Comparison of ENCODE assay signal across 13 mouse cellular contexts in genomic region chr10:126625466-126625865, GRCm38 (mm10).
DNase-seq lines count a peak whose midpoint lies in the region; ATAC-seq and TF ChIP-seq lines count a peak whose summit lies in the region.
"Had no signal": no experiment of that assay in that cellular context is flagged by ENCODE, and none has a peak within 500 bp of the region (broad histone marks: within the 10 kb centered on the region; RNA-seq: fewer than 3 reads in every experiment).

No protein-coding gene starts in this region.

- in situ Hi-C loops in ES-E14 (cut with MboI; ENCODE audit: low sequenced_read_pairs in 2 of 2, unreplicated experiment in 2 of 2): no loop called here

- no peak overlapping the region for H3K9ac ChIP-seq in kidney, embryonic 15.5 days
- H3K9ac ChIP-seq in ES-E14 (ENCODE audit: insufficient read depth, low read depth, low read length, poor library complexity, severe bottlenecking): no peak overlapping the region
- H3K9ac ChIP-seq: heart, embryonic 13.5 days had no signal

- no peak overlapping the region for H3K4me3 ChIP-seq in kidney, embryonic 15.5 days (replicated peaks)
- no peak overlapping the region for H3K4me3 ChIP-seq in ES-E14 (ENCODE audit: insufficient read depth in 1 of 2, low read depth in 1 of 2, low read length in 2 of 2, poor library complexity in 1 of 2, severe bottlenecking in 1 of 2)
- H3K4me3 ChIP-seq in limb, embryonic 10.5 days: no peak overlapping the region
- H3K4me3 ChIP-seq: heart, embryonic 13.5 days; left cerebral cortex, adult 2 months had no signal

- H3K36me3 ChIP-seq in kidney, embryonic 15.5 days: no peaks in the 10 kb centered on the region
- no peaks in the 10 kb centered on the region for H3K36me3 ChIP-seq in ES-E14 (ENCODE audit: control insufficient read depth, insufficient read depth, low read length, poor library complexity, severe bottlenecking)
- no peaks in the 10 kb centered on the region for H3K36me3 ChIP-seq in limb, embryonic 10.5 days
- H3K36me3 ChIP-seq: heart, embryonic 13.5 days had no signal

- peak; percentile 11 to 63 for DNase-seq in kidney, postnatal 36 days
- DNase-seq in ES-E14 (ENCODE audit: low read depth, low spot score) (peak; percentile 48), adipocyte (ENCODE audit: low spot score) (peak; percentile 3)
- peak; percentile 61 for DNase-seq in limb, embryonic 10.5 days (ENCODE audit: low spot score)
- no peak for DNase-seq in thymus, adult 18-20 months
- DNase-seq: cerebellum, adult 8-10 months; right cerebral cortex, postnatal 14 days had no signal

- H3K9me3 ChIP-seq in kidney, embryonic 15.5 days (replicated peaks): no peaks in the 10 kb centered on the region
- no peaks in the 10 kb centered on the region for H3K9me3 ChIP-seq in ES-E14 (ENCODE audit: control insufficient read depth, insufficient read depth, low read depth, low read length)
- no peaks in the 10 kb centered on the region for H3K9me3 ChIP-seq in limb, embryonic 10.5 days (replicated peaks)
- H3K9me3 ChIP-seq: heart, embryonic 13.5 days had no signal

- 51% methylated on average over 7 of the region's 7 CpGs for WGBS in kidney, embryonic 15.5 days
- 61% methylated on average over 7 of the region's 7 CpGs for WGBS in limb, embryonic 10.5 days

- H3K4me1 ChIP-seq in kidney, embryonic 15.5 days: no peaks in the 10 kb centered on the region
- no peaks in the 10 kb centered on the region for H3K4me1 ChIP-seq in ES-E14 (ENCODE audit: control insufficient read depth in 2 of 2, insufficient read depth in 2 of 2, low read length in 2 of 2, poor library complexity in 1 of 2)
- H3K4me1 ChIP-seq in limb, embryonic 10.5 days: no peaks in the 10 kb centered on the region
- H3K4me1 ChIP-seq: heart, embryonic 13.5 days had no signal

- no peak overlapping the region for H3K4me2 ChIP-seq in kidney, embryonic 15.5 days
- H3K4me2 ChIP-seq: heart, embryonic 13.5 days; midbrain, embryonic 11.5 days had no signal

- H3K27me3 ChIP-seq in kidney, embryonic 15.5 days: no peaks in the 10 kb centered on the region
- H3K27me3 ChIP-seq in limb, embryonic 10.5 days (ENCODE audit: low read depth, poor library complexity, severe bottlenecking): no peaks in the 10 kb centered on the region
- H3K27me3 ChIP-seq: heart, embryonic 13.5 days had no signal

- no peak for ATAC-seq in kidney, embryonic 15.5 days (replicated peaks; ENCODE audit: low FRiP score)
- no peak for ATAC-seq in inflammation-experienced regulatory T-cells, adult 6 months
- ATAC-seq: forebrain, embryonic 14.5 days had no signal

- no peak overlapping the region for H3K27ac ChIP-seq in kidney, embryonic 15.5 days
- no peak overlapping the region for H3K27ac ChIP-seq in ES-E14 (ENCODE audit: insufficient read depth, low read depth, low read length, poor library complexity, severe bottlenecking)
- H3K27ac ChIP-seq in limb, embryonic 10.5 days: no peak overlapping the region
- H3K27ac ChIP-seq: heart, embryonic 13.5 days; left cerebral cortex, adult 2 months had no signal

TF ChIP-seq in ES-E14, 5 proteins besides CTCF, POLR2A, EP300 and RAD21:
- TF ChIP-seq ZC3H11A (IDR thresholded peaks at IDR 0.05; ENCODE audit: borderline replicate concordance, low read depth, low read length): no peak
- no peak for TF ChIP-seq HCFC1 (IDR thresholded peaks at IDR 0.05; ENCODE audit: borderline replicate concordance, insufficient read depth, low read length)
- no peak for TF ChIP-seq CHD2 (IDR thresholded peaks at IDR 0.05; ENCODE audit: low read depth, low read length)
- no peak for TF ChIP-seq ZNF384 (IDR thresholded peaks at IDR 0.05; ENCODE audit: low read depth, low read length)
- TF ChIP-seq MAFK (IDR thresholded peaks at IDR 0.05; ENCODE audit: insufficient read depth, low read depth, low read length): no peak

Comparison
In these comparisons a context has a peak if more than half of its experiments do, and no peak if none do; other contexts are left out.
1. DNase-seq: peak in kidney, postnatal 36 days (2 of 2), ES-E14 (single experiment), adipocyte (single experiment) and limb, embryonic 10.5 days (single experiment); none in thymus, adult 18-20 months (0 of 2).